Comparison of ENCODE assay signal across 8 mouse cellular contexts in the genomic region with DNA sequence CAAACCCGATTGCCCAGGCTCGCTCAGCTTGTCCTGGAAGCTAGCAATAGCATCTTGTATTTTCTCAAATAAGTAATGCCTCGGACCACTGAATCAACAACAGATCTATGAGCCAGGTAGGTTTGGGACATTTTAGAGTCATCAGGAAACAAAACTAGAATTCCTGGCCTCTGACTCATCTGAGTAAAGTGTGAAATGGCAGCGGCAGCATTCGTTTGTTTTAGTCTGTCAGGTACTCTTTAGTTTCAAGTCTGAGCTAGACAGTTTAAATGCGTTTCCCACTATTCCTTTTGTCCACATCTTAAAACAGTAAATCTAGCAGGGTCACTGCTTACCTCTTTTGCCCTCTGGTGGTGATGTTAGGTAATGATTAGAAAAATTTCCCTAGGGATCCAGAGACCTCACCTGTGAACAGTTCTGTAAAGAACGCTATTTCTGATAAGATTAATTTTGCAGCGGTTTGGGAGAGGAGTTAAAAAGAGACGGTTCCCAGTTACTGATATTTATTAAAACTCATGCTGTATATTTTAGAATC. TPM values are rescaled to one million over a fixed set of nuclear protein-coding genes. Genes with fewer than 3 reads are reported as not detected.
A peak's percentile ranks its signal among the peaks of the same experiment; 100 is the strongest.
DNase-seq lines count a peak whose midpoint lies in the region; ATAC-seq and TF ChIP-seq lines count a peak whose summit lies in the region.

No protein-coding gene starts in this region.

- H3K9me3 ChIP-seq in heart, embryonic 15.5 days (replicated peaks) = no peaks in the 10 kb centered on the region
- H3K9me3 ChIP-seq in limb, embryonic 14.5 days (ENCODE audit: control insufficient read depth, low read length) = no peaks in the 10 kb centered on the region

- H3K9ac ChIP-seq in heart, embryonic 15.5 days = peak overlapping the region; percentile 97
- peak overlapping the region; percentile 96; the same call in 1 of the 2 replicates for H3K9ac ChIP-seq in limb, embryonic 14.5 days (ENCODE audit: low read depth, low read length, severe bottlenecking)

- H3K27me3 ChIP-seq in heart, embryonic 15.5 days = no peaks in the 10 kb centered on the region
- no peaks in the 10 kb centered on the region for H3K27me3 ChIP-seq in limb, embryonic 14.5 days (ENCODE audit: control insufficient read depth, insufficient read depth, low read length)
- H3K27me3 ChIP-seq in myocyte (ENCODE audit: control insufficient read depth, insufficient read depth, insufficient read length) = no peaks in the 10 kb centered on the region

- no peak for ATAC-seq in heart, embryonic 15.5 days (replicated peaks; ENCODE audit: insufficient number of reproducible peaks, insufficient read depth, low FRiP score, low read depth)
- no peak for ATAC-seq in limb, embryonic 14.5 days (ENCODE audit: low FRiP score, low read depth)
- ATAC-seq in granulocyte monocyte progenitor cell, adult 5-6 weeks (replicated peaks; ENCODE audit: poor library complexity, severe bottlenecking) = no peak

- H3K79me2 ChIP-seq in myocyte (ENCODE audit: control insufficient read depth, insufficient read depth) = peaks cover 58% of the 10 kb centered on the region

- H3K4me3 ChIP-seq in heart, embryonic 15.5 days = peak overlapping the region; percentile 95
- peak overlapping the region; percentile 97 for H3K4me3 ChIP-seq in limb, embryonic 14.5 days (replicated peaks; ENCODE audit: low read length)
- H3K4me3 ChIP-seq in myocyte = peak overlapping the region; percentile 75

- H3K4me2 ChIP-seq in heart, embryonic 15.5 days = peak overlapping the region; percentile 71
- peak overlapping the region; percentile 80 for H3K4me2 ChIP-seq in limb, embryonic 14.5 days (replicated peaks; ENCODE audit: low read depth, low read length, severe bottlenecking)
- H3K4me2 ChIP-seq in myocyte (ENCODE audit: low read depth) = peak overlapping the region; percentile 88

- WGBS in heart, embryonic 15.5 days = 7% methylated on average over 9 of the region's 9 CpGs
- WGBS in limb, embryonic 14.5 days = 13% methylated on average over 9 of the region's 9 CpGs

- H3K27ac ChIP-seq in heart, embryonic 15.5 days = peak overlapping the region; percentile 2; the same call in 1 of the 2 replicates
- H3K27ac ChIP-seq in limb, embryonic 14.5 days (replicated peaks; ENCODE audit: low read depth, low read length) = no peak overlapping the region

- DNase-seq in ovary, postnatal 14 days (ENCODE audit: low spot score) = peak; percentile 21
- DNase-seq in ovary, postnatal 10 days (ENCODE audit: low spot score) = no peak
- peak; percentile 60 to 77 for DNase-seq in cerebellum, postnatal 14 days
- DNase-seq in limb, embryonic 14.5 days (ENCODE audit: low spot score) = peak; percentile 77
- no peak for DNase-seq in gastrocnemius, postnatal 25 days

- H3K4me1 ChIP-seq in heart, embryonic 15.5 days (replicated peaks) = peaks cover 27% of the 10 kb centered on the region
- peaks cover 15% of the 10 kb centered on the region; the same call in 1 of the 2 replicates for H3K4me1 ChIP-seq in limb, embryonic 14.5 days (ENCODE audit: control insufficient read depth, insufficient read depth, low read length)

- no peak for TF ChIP-seq POLR2A in limb, embryonic 14.5 days (IDR thresholded peaks at IDR 0.05; ENCODE audit: borderline replicate concordance, extremely low read depth, insufficient read depth, insufficient read length)
- no peak for TF ChIP-seq POLR2A in myocyte (IDR thresholded peaks at IDR 0.05; ENCODE audit: insufficient read length, low read depth)

- H3ac ChIP-seq in myocyte (ENCODE audit: control insufficient read depth, insufficient read length) = no peak overlapping the region

- H3K36me3 ChIP-seq in heart, embryonic 15.5 days = peaks cover 26% of the 10 kb centered on the region
- peaks cover 28% of the 10 kb centered on the region for H3K36me3 ChIP-seq in limb, embryonic 14.5 days (ENCODE audit: control insufficient read depth, insufficient read depth, low read length)
- H3K36me3 ChIP-seq in myocyte (ENCODE audit: control insufficient read depth, insufficient read depth) = peaks cover 28% of the 10 kb centered on the region

TF ChIP-seq in myocyte, 11 proteins besides CTCF, POLR2A, EP300 and RAD21:
- TF ChIP-seq MAX (IDR thresholded peaks at IDR 0.05; ENCODE audit: low read depth) = no peak
- no peak for TF ChIP-seq TCF12 (IDR thresholded peaks at IDR 0.05; ENCODE audit: insufficient read depth, poor library complexity, severe bottlenecking)
- TF ChIP-seq CEBPB (IDR thresholded peaks at IDR 0.05; ENCODE audit: insufficient read depth, poor library complexity, severe bottlenecking) = no peak
- no peak for TF ChIP-seq TCF3 (IDR thresholded peaks at IDR 0.05; ENCODE audit: insufficient read length, low read depth)
- TF ChIP-seq REST (IDR thresholded peaks at IDR 0.05; ENCODE audit: insufficient read depth, insufficient read length) = no peak
- no peak for TF ChIP-seq MYOG (IDR thresholded peaks at IDR 0.05; ENCODE audit: control insufficient read depth in 1 of 3, insufficient read depth in 1 of 3, insufficient read length in 2 of 3, low read depth in 2 of 3)
- no peak for TF ChIP-seq E2F4 (IDR thresholded peaks at IDR 0.05; ENCODE audit: insufficient read depth)
- no peak for TF ChIP-seq SRF (IDR thresholded peaks at IDR 0.05; ENCODE audit: control insufficient read depth, insufficient read length, low read depth)
- no peak for TF ChIP-seq POLR2AphosphoS2 (IDR thresholded peaks at IDR 0.05; ENCODE audit: insufficient read length, low read depth)
- no peak for TF ChIP-seq MYOD1 (IDR thresholded peaks at IDR 0.05; ENCODE audit: control insufficient read depth in 1 of 3, insufficient read length in 2 of 3, low read depth in 2 of 3)
- no peak for TF ChIP-seq USF1 (IDR thresholded peaks at IDR 0.05; ENCODE audit: low read depth)

RNA-seq across cellular contexts. Expression of a gene that starts 1.6 kb away (rescaled TPM):
- polyA plus RNA-seq in heart, embryonic 15.5 days (2015; fragmentation: Nextera tagmentation; extraction: Ambion mirVana) = 16.4 and 19.1 TPM in 2 replicates
- 17.5 and 19.7 TPM in 2 replicates for polyA plus RNA-seq in limb, embryonic 14.5 days (2012; rRNA removed)
- 29.1 and 31.2 TPM in 2 replicates for polyA plus RNA-seq in limb, embryonic 14.5 days (2014; fragmentation: Nextera tagmentation; extraction: Ambion mirVana)
- polyA plus RNA-seq in myocyte (2012; fragmentation: generic; extraction: Trizol) = 31.0 TPM
- total RNA-seq in granulocyte monocyte progenitor cell, adult 5-6 weeks (2014; fragmentation: Nextera tagmentation) = 45.8 and 48.1 TPM in 2 replicates
- 77.6 and 80.8 TPM in 2 replicates for total RNA-seq in granulocyte monocyte progenitor cell, adult 5-6 weeks (2017)
- 10 to 100 TPM; 13.3 TPM for total RNA-seq in gastrocnemius, postnatal 25 days (2021)

RNA-seq across cellular contexts. Expression of a gene that starts 5.0 kb away (rescaled TPM):
- 0.38 and 0.40 TPM in 2 replicates for polyA plus RNA-seq in heart, embryonic 15.5 days (2015; fragmentation: Nextera tagmentation; extraction: Ambion mirVana)
- polyA plus RNA-seq in limb, embryonic 14.5 days (2012; rRNA removed) = 0.69 and 1.1 TPM in 2 replicates
- 0.33 and 0.40 TPM in 2 replicates for polyA plus RNA-seq in limb, embryonic 14.5 days (2014; fragmentation: Nextera tagmentation; extraction: Ambion mirVana)
- polyA plus RNA-seq in myocyte (2012; fragmentation: generic; extraction: Trizol) = 0.10 TPM
- 0.54 and 1.0 TPM in 2 replicates for total RNA-seq in granulocyte monocyte progenitor cell, adult 5-6 weeks (2014; fragmentation: Nextera tagmentation)
- total RNA-seq in granulocyte monocyte progenitor cell, adult 5-6 weeks (2017) = 0.15 and 0.17 TPM in 2 replicates
- total RNA-seq in gastrocnemius, postnatal 25 days (2021) = under 1 TPM; 0.08 to 0.20 TPM

Comparison
In these comparisons a context has a peak if more than half of its experiments do, and no peak if none do; other contexts are left out.
1. DNase-seq: peak in ovary, postnatal 14 days (single experiment), cerebellum, postnatal 14 days (2 of 2) and limb, embryonic 14.5 days (single experiment); none in ovary, postnatal 10 days (single experiment) and gastrocnemius, postnatal 25 days (single experiment).
2. Peak in every context shown above with its lines, with median percentiles within 50 percentile points of each other: H3K4me2 ChIP-seq and H3K4me3 ChIP-seq.